Mouse (Mus musculus): ENCODE measurements around the gene Uhrf2.
A peak's percentile ranks its signal among the peaks of the same experiment; 100 is the strongest.

The Uhrf2 gene

DNA sequence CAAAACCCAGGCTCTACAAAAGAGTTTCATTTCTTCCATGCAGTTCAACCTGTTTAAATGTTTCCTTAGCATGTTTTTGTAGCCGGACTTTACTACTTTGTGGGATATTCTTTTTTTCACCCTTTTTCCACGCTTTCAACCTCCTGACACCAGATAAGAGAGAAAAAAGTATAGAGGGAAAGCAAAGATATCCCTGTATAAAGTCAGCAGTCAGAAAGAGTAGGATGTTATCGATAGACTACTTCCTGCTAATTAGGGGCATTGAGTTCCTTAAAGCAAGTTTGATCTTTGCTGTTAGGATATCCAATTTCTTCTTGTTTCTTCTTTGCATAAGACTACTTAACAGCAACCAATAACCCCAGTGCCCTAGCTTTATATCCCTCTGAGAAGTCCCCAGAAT lies 21.2 kb downstream of the Uhrf2 start:
- no peak for DNase-seq

DNA sequence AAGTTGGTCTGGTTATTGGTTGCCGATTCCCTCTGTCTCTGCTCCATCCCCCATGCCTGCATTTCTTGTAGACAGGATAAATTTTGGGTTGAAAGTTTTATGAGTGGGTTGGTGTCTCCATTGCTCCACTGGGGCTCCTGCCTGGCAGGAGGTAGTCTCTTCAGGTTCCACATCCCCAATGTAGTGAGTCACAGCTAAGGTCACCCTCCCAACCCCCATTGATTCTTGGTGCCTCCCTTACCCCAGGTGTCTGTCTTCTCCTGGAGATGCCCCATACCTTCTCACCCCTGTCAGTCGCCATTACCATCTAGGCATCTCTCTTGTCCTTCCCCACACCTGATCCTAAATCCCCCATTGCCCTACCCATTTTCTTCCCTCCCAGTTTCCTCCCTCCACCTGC lies 23.9 kb downstream of the Uhrf2 start:
- no peak for DNase-seq

DNA sequence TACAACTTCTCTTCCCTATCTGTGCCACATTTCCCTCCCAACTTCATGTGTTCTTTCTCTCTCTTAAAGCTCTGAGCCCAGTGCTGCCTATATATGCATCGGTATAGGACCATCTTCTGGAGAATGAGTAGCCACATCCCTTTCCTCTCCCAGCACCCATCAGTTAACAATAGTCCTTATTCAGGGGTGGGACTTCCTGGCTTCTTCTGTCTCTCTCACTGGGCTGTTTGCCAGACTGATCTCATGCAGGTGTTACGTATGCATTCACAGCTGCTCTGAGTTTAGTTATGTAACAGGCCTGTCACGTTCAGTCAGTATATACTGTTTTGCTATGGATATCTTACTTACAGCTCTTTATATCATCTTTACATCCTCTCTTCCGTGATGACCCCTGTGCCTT lies 35.5 kb downstream of the Uhrf2 start:
- no peak for DNase-seq

DNA sequence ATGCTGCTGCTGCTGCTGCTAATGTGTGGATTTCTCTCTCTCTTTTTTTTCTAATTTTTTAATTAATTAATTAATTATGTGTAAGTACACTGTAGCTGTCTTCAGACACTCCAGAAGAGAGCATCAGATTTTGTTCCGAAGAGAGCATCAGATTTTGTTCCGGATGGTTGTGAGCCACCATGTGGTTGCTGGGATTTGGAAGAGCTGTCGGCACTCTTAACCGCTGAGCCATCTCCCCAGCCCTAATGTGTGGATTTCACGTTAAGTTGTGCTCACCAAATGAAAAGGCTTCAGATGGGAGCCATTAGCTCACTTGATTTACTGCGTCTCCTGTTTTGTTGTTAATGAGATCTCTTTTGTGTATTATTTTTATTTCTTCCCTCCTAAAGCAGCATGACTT lies 59.9 kb downstream of the Uhrf2 start:
- DNase-seq = no peak

DNA sequence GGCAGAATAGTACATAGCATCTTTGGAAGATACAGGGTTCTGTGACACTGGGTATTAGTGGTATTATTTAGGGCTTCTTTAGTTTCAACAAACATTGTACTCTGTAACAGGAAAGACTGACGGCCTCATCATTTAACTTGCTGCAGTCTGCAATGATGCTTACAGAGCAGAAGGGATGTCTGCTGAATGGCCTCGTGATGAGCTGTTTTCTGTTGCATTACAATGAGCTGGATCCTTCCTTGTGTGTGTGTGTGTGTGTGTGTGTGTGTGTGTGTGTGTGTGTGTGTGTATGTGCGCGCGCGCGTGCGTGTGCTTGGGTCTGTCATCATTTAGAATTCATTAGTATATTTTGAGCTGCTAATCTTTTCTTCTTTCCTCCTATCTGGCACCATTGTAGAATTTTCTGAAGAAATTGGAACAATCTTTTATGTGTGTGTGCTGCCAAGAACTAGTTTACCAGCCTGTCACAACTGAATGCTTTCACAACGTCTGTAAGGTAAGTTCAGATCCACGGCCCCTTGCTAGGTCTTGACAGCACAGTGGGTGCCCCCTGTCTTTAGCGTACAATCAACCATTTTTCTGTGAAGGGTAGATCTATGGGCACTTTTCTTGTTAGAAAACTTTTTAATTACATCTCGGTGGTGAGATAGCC lies 61.5 kb downstream of the Uhrf2 start:
- no peak for DNase-seq

DNA sequence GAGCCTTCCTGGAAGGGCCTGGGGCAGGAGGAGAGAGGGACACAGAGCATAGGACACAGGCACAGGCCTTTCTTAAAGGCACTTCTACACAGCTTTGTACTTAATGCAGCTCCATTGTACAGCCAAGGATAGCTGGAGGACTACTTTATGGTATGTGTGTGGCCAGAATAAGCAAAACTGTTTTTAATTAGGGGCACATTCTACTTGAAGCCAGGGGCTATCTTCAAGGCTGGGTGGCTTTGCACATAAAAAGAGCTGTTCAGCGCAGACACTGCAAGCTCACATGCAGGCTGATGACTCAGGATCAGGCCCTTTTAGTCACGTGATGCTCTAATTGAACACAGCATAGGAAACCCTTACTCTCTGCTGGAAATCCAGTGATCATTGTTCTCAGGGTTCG lies 65.9 kb downstream of the Uhrf2 start:
- no peak for DNase-seq

DNA sequence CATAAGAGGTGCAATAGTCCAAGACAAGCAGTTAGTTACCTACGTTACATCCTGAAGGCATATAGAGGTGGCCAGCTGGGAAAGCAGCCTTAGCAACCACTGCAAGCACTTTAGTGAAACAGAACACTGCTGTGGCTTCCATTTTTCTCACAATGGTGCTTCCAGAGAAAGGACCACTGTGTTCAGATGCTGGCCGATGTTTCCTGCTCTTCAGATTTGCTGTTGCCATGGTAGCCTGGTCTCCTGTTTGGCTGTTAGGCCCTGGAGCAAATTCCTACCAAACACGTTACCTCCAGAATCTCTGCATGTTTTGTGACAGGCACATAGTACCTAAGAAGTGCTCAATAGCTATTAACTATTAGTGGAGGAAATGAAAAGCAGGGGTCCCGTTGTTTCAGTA lies 66.7 kb downstream of the Uhrf2 start:
- no peak for DNase-seq

DNA sequence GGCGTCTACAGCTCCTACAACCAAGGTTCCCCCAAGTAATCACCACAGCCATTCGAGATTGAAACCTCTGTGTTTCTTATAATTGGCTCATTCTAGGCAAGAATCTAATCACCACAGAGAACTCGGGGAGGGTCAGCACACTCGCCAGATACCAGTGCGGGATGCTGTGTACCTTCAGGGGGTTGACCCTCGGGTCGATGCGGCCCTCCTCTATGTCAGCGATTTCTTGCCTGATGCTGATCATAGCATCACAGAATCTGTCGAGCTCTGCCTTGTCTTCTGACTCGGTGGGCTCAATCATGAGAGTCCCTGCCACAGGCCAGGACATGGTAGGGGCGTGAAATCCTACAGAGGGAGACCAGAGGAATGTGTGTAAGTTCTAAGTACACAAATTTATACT lies 70.3 kb downstream of the Uhrf2 start:
- DNase-seq = no peak

DNA sequence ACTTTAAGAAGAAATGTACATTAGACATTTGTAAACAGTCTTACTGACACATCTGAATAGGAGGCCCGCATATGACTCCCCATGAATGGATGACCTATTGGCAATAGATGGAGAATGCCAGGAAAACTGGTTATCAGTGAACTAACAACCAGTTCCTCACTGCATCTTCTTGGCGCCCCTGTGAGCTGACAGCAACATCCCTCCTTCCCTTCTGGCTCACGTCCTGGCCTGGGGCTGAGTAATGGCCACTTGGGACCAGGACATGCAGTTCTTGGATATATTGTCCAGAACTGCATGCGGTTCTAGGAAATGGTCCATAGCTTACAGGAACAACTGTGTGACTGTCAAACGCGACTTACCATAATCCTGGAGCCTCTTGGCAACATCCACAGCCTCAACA lies 72.3 kb downstream of the Uhrf2 start:
- DNase-seq = no peak

DNA sequence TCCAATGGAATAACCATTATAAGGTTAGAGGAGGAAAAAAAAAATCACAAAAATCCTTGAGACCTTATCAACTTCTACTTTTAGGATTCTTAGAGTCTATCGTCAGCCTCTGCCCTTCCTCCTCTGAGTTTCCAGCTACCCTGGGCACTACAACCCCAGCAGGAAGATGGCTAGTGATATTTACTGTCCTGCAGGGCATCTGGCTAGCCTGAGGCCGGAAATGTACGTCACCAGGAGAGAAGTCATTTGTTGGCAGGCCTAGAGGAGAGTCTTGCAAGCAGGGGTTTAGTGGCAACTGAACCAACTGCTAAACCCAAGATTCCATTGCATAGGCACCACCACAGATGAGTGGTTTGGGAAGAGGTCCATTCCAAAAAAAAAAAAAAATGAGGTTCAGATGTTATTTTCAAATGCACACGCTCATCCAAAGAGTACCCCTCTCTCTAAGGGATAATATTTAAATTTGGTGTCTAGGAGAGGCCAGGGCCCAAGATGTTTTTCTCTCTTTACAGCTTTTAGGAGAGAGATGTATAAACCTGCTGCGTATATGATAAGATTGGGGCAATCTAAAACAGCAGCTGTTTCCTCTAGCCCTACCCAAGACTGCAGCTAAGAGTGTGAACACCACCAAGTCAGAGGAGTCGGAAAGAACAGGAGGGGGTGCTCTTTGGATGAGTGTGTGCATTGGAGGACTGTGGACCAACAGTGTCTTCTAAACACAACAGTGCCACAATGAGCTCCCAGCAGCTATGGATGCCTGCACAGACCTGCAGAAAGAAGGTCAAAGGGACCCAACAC lies 74.9 kb downstream of the Uhrf2 start:
- DNase-seq = no peak

DNA sequence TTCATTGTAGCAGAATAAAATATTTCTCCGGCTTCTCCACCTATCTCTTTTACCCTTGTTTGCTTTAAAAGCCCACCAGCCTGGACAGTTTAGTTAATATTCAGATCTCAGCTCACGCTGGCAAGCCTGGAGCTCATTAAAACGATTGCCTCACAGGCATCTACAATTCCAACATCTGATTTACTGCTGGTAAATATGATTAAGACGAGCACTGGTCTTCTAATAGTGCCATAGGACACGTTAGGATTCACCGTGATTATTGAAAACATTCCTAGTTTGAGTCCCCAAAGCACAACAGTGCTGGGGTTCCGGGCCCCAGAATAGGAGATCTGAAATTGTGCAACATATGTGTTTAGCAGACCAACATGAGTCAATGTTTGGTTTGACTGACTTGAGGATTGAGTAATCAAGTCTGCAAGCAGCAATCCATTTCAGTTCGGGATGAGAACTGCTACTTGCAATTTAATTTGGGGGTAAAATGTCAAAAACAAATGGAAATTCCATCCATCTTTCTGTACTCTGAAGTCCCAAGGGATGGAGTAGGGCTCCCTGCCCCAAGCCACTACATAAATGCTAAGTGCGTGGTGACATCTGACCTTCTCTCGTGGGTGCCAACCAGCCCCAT lies 77.0 kb downstream of the Uhrf2 start:
- DNase-seq = no peak

DNA sequence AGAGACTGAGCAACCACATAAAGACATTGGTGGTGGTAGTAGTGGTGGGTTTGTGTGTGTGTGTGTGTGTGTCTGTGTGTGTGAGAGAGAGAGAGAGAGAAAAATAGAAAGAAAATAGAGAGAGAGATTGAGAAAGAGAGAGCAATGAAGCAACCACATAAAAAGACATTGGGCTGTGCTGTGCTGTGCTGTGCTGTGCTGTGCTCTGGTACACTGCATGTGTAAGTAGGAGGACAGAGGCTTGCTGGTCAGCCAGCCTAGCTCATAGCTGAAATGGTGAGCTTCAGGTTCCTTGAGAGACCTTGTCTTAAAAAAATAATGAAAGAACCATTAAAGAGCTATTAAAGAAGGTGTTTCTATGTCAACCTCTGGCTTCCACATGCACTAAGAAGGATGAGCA lies 78.3 kb downstream of the Uhrf2 start:
- no peak for DNase-seq

DNA sequence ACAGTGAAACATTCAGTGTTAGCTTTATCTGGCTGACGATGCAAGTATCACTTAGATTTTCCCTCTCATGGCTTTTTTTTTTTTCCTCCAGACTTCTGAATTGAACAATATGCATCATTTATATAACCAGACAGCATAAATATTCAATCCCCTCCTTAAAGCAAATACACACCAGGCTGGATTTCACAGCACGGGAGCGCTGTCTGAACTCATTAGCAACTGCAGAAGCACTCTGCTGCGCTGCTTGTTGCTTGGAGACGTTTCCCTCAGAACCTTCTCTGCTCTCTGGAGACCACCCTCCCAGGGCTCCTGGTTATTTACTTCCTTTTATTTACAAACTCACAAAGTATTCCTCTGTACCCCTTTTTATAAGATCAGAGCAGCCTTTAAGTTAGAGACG lies 78.8 kb downstream of the Uhrf2 start:
- no peak for DNase-seq

DNA sequence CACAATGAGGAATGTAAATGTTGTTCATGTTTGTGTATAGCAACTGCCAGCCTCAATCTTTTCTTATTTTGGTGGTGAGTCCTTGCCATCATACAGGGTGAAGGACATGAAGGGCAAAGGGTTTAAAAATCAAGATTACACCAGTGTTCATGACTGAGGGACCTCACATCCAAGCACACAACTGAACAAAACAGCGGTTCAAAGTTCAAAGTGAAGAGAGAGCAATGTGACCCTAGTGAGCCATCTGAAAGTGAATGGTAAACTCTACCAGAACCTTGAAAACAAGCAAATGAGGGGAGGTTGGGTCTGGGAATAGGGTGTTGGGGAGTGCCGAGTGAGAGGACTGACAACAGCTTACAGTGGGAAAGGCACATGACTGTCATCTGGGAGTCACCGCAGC lies 81.1 kb downstream of the Uhrf2 start:
- DNase-seq = no peak

DNA sequence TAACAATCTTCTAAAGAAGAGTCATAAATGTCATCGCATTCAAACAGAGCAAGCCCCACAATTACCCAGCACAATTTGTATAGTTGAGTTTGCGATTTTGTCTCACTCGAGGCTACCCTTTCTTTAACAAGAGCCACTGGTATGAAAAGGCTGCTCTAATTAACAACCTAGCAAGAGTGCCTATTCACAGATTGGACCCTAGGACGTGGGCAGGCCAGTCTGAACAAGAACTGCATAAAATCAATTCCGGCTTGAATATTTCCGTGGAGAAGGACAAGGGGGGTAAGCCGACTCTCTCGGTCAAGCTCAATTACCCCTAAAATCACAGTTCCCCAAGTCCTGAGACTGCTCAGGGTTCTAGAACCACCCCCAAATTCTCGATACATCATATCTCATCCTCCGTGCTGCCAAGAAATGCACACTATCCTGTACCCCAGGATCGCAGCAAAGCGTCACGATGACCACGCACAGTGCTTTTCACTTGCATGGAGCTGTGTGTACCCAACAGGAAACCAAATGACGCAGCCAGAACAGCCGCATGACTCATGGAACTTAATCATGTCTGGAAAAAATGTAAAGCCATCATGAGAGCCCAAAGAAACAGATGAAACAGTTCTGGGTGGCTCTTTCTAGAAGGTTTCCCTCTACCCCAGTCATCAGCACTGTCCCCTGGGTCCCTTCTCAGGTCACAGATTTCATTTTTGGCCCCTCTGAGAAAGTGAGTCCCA lies 82.8 kb downstream of the Uhrf2 start:
- no peak for DNase-seq

DNA sequence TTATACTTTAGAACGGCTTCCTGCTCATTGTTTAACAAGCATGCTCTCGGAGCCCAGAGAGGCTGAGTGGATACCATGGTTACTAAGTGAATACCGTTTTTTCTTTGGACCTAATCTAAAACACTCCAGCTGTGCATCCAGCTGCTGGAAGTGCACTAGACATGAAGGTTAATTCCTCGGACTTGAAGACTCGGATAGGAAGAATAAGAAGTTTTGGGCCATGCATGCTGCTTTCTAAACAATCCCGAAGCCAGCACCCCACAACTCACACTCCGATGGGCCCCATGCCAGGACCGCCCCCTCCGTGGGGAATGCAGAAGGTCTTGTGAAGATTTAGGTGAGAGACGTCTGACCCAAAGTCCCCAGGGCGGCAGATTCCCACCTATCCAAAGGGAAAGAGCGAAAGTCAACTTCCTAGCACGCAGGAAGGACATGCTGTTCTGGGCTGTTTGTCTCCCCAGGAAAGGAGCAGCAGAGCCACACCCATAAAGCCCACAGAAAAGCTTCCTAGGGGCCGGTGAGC lies 84.7 kb downstream of the Uhrf2 start:
- no peak for DNase-seq

DNA sequence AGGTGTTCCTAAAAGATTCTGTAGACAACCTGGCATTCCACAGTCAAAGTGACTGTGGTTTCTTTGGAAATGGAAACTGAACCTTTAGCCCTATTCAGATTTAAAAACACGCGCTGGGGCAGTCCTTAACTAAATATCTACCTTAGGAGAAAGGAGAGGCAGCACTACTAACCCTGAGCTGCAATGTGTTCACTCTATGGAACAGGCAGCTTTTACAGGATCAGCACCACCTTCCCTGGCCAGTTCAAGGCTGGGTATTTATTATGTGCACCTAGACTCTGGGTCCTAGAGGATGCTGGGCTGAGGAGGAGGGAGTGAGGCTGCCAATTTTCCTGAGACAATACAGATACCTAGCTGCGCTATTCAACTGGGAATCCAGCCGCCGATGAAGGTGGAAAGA lies 85.3 kb downstream of the Uhrf2 start:
- DNase-seq = no peak

DNA sequence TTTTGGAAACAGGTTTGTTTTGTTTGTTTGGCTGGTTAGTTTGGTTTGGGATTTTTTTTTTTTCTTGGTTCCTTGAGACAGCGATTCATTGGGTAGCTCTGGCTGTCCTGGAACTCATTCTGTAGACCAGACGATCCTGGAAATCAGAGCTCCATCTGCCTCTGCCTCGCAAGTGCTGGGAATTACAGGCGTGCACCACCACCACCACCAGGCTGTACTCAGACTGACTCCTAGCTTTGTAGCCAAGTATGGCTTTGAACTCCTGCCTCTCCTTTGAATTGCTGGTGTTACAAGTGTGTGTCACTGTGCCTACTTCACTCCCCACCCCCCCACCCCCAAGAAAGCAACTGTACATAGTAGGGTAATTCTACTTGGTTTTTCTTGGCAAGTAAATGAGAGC lies 86.9 kb downstream of the Uhrf2 start:
- DNase-seq = no peak

DNA sequence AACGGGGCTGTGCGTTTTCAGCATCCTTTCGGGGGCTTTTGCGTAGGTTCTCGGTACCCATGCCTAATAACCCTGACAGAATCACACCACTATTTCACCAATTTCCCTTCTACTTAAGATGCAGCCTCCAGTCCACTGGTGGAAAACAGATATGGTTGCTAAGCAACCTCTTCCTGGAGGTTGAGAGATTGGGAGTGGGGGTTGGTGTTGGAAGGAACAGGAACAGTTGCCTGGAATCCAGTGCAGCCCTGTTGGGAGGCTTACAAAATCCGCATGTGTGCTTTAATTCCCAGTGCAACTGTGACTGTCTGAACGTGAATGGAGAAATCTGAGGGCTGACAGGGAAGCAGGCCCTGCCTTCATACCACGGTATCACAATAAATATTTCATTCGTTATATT lies 87.5 kb downstream of the Uhrf2 start:
- no peak for DNase-seq

DNA sequence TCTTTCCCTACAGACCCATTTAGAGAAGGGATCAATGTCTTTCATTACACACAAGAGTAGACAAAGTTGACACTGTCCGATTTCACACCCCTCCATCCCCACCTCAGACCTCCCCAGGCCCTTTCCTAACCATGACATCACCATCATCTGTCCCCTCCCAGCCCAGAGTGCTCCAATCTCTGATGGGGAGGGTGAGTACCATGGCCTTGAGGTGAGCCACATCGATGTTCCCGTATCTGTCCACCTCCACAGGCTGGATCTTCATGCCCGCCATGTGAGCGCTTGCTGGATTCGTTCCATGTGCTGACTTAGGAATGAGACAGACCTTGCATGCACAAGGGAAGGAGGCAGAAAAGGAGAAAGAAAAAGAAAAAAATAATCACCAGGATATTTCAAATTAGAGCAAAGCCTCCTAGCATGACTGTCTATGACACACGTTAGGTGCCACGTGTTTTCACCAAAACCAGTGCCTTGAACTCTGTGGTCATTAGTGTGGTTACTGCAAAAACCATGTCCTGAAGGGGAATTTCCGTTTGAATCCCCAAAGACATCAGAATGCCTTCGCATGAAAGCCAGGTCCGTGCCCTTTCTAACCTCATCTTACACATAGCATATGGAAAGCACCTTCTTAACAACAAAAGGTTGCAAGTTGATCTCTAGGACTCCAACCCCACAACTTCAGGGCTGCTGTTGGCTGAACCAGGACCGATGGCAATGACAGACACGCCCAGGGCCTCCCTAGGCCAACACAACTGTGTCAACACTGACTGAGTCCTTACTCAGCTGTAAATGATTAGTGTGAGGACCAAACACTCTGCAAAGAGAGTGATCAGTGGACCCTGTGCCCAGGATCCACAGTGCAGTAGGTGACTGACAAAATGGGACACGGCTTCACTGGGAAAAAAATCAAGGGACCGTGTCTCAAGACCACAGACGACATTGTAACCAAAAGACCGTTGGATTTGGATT lies 88.3 kb downstream of the Uhrf2 start:
- DNase-seq = peak; percentile 41 to 52

DNA sequence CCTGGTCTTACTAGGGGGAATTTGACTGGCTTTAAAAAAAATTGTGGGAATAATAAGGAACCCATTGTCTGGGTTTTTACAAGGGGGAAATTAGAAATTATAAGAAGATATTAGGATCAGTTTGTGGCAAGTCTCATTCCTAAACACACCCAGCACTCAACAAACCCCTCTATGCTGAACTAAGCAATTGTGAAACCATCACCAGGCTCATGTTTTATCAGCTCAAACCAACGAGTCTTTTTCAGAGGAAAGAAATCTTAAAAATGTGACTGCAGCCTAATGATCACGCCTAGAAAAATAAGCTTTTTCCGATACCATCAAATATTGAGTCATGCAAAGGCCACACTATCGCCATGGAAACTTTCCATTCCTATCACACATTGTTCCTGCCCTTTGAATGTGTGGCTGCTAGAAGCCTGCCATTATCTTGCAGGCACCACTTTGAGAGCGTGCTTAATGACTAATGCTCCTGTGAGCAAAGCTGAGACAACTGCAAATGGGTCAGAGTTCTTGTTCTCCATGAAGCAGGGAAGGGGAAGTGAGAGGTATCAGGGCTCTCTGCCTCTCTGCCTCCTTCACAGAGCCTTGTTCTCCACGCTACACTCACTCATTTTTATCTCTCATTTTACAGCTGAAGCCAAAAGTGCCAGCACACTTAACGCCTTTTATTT lies 94.8 kb downstream of the Uhrf2 start:
- DNase-seq = no peak

DNA sequence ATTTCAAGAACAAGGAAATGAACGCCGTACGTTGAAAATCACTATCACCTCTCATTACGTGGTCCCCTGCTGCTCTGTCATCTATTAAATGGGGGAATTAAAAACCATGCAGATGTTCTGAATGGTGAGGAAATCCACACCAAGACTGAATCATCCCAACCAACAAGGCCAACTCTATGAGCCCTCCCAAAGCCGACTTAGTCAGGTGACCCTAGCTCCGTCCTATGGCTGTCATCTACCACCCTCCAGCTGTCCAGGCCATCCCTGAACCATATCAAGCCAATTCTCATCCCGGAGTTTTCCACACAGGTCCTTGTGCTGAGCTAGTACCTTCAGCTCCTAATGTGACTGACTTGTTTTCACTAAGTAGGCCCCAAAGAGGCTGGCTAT lies 95.4 kb downstream of the Uhrf2 start:
- DNase-seq = no peak

Measured in kidney, adult 8-10 months (tissue).